Mouse (Mus musculus): ENCODE measurements around the gene Prss44. TPM values are rescaled to one million over a fixed set of nuclear protein-coding genes. Genes with fewer than 3 reads are reported as not detected.

The Prss44 gene
- total and polyA plus RNA-seq, 2 experiments from 2014 or later, result not detected

DNA sequence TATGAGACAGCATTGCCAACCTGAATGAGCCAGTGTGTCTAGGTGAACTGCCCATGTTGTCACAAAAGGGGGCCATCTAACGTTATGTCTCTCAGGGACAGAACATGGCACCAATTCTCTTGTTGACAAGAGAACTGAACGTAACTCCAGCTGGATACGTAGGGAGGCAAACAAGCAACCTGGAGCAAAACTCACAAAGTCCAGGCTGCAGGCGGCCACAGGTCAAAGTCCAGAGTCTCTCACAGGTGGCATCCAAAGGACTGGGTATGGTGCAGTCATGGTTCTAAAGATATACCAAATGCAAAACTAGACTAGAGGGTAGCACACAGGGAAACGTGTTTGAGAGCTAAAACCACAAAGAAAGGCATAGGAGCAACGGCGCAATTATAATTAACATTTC lies 7.6 kb downstream of the Prss44 start:
- Histone ChIP-seq H3K4me3 (ENCODE audit: low read depth, low read length) (no peak overlapping the region), H3K27me3 (ENCODE audit: insufficient read depth, low read length) (no peaks in the 10 kb centered on the region), H3K9ac (replicated peaks; ENCODE audit: low read length, poor library complexity, severe bottlenecking) (no peak overlapping the region), H3K36me3 (ENCODE audit: insufficient read depth, low read length) (no peaks in the 10 kb centered on the region), H3K9me3 (ENCODE audit: low read length) (no peaks in the 10 kb centered on the region), H3K4me1 (ENCODE audit: insufficient read depth, low read length) (no peaks in the 10 kb centered on the region), H3K27ac (ENCODE audit: low read depth, low read length) (no peak overlapping the region), H3K4me2 (ENCODE audit: low read depth, low read length, poor library complexity, severe bottlenecking) (no peak overlapping the region)
- ATAC-seq (ENCODE audit: low FRiP score), result no peak
- WGBS, result 87% methylated on average over 7 of the region's 7 CpGs
- DNase-seq (ENCODE audit: low spot score), result no peak
- no peak for TF ChIP-seq CTCF (IDR thresholded peaks at IDR 0.05)

- Histone ChIP-seq H3K27ac (ENCODE audit: low read depth, low read length) (no peak overlapping the region), H3K4me2 (ENCODE audit: low read depth, low read length, poor library complexity, severe bottlenecking) (no peak overlapping the region), H3K4me3 (ENCODE audit: low read depth, low read length) (no peak overlapping the region), H3K4me1 (ENCODE audit: insufficient read depth, low read length) (no peaks in the 10 kb centered on the region), H3K9ac (replicated peaks; ENCODE audit: low read length, poor library complexity, severe bottlenecking) (no peak overlapping the region), H3K27me3 (ENCODE audit: insufficient read depth, low read length) (no peaks in the 10 kb centered on the region), H3K9me3 (ENCODE audit: low read length) (no peaks in the 10 kb centered on the region), H3K36me3 (ENCODE audit: insufficient read depth, low read length) (no peaks in the 10 kb centered on the region)
- no peak for TF ChIP-seq CTCF (IDR thresholded peaks at IDR 0.05)
- 80% methylated on average over 4 of the region's 4 CpGs for WGBS
- no peak for ATAC-seq (ENCODE audit: low FRiP score)
- DNase-seq (ENCODE audit: low spot score), result peak; percentile 41
Measured at GRCm38 (mm10) chr9:110825426-110825825, 11.6 kb downstream of the Prss44 start.

GRCm38 (mm10) chr9:110825832-110826231 lies 12.0 kb downstream of the Prss44 start:
- DNase-seq (ENCODE audit: low spot score), result no peak
- Histone ChIP-seq H3K4me3 (ENCODE audit: low read depth, low read length) (no peak overlapping the region), H3K27ac (ENCODE audit: low read depth, low read length) (no peak overlapping the region), H3K27me3 (ENCODE audit: insufficient read depth, low read length) (no peaks in the 10 kb centered on the region), H3K36me3 (ENCODE audit: insufficient read depth, low read length) (no peaks in the 10 kb centered on the region), H3K4me2 (ENCODE audit: low read depth, low read length, poor library complexity, severe bottlenecking) (no peak overlapping the region), H3K9ac (replicated peaks; ENCODE audit: low read length, poor library complexity, severe bottlenecking) (no peak overlapping the region), H3K4me1 (ENCODE audit: insufficient read depth, low read length) (no peaks in the 10 kb centered on the region), H3K9me3 (ENCODE audit: low read length) (no peaks in the 10 kb centered on the region)
- 69% methylated on average over 7 of the region's 7 CpGs for WGBS
- ATAC-seq (ENCODE audit: low FRiP score), result no peak
- no peak for TF ChIP-seq CTCF (IDR thresholded peaks at IDR 0.05)

DNA sequence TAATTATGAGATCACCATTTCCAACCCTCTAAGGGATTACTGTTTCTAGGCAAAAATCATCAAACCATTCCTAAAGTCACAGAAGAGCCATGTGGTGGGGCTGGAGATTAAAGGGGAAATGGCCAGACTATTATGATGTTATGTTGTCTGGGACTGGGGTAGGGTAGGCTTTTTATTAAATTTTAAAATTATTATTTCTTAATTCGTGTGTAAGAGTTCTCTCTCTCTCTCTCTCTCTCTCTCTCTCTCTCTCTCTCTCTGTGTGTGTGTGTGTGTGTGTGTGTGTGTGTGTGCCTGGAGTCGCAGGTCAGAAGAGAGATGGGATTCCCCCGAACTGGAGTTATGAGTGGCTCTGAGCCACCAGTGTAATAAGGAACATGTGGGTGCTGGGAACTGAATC lies 12.6 kb downstream of the Prss44 start, which contains the start of gene Prss43:
Prss43 (plus strand) TSS at position 301 of the 400 bp plus-strand sequence.
- no peak for ATAC-seq (ENCODE audit: low FRiP score)

DNA sequence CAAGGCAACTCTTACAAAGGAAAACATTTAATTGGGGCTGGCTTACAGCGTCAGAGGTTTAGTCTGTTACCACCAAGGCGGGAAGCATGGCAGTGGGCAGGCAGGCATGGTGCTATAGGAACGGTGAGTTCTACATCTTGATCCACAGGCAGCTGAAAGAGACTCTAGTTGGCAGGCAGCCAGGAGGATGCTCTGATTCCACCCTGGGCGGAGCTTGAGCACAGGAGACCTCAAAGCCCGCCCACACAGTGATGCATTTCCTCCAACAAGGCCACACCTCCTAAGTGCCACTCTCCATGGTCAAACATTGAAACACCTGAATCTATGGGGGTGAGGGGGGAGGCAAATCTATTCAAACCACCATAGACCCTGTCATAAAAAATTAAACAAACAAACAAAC lies 19.2 kb downstream of the Prss44 start:
- H3K9ac ChIP-seq (replicated peaks; ENCODE audit: low read length, poor library complexity, severe bottlenecking), result no peak overlapping the region
- no peak for TF ChIP-seq CTCF (IDR thresholded peaks at IDR 0.05)
- DNase-seq (ENCODE audit: low spot score) (no peak), ATAC-seq (ENCODE audit: low FRiP score) (no peak)
- no peaks in the 10 kb centered on the region for H3K9me3 ChIP-seq (ENCODE audit: low read length)
- WGBS, result 70% methylated on average over 5 of the region's 5 CpGs
- H3K36me3 ChIP-seq (ENCODE audit: insufficient read depth, low read length), result no peaks in the 10 kb centered on the region
- no peak overlapping the region for H3K27ac ChIP-seq (ENCODE audit: low read depth, low read length)
- no peak overlapping the region for H3K4me3 ChIP-seq (ENCODE audit: low read depth, low read length)
- H3K27me3 ChIP-seq (ENCODE audit: insufficient read depth, low read length), result no peaks in the 10 kb centered on the region
- H3K4me1 ChIP-seq (ENCODE audit: insufficient read depth, low read length), result no peaks in the 10 kb centered on the region
- no peak overlapping the region for H3K4me2 ChIP-seq (ENCODE audit: low read depth, low read length, poor library complexity, severe bottlenecking)

More for the DNA sequence above, 12.6 kb downstream of the Prss44 start, which contains the start of gene Prss43:
- Histone ChIP-seq H3K9ac (replicated peaks; ENCODE audit: low read length, poor library complexity, severe bottlenecking) (no peak within 1 kb of the TSS), H3K4me3 (ENCODE audit: low read depth, low read length) (no peak within 1 kb of the TSS), H3K27me3 (ENCODE audit: insufficient read depth, low read length) (no peaks in the 10 kb centered on the region), H3K4me2 (ENCODE audit: low read depth, low read length, poor library complexity, severe bottlenecking) (no peak within 1 kb of the TSS), H3K27ac (ENCODE audit: low read depth, low read length) (no peak within 1 kb of the TSS), H3K9me3 (ENCODE audit: low read length) (no peaks in the 10 kb centered on the region), H3K4me1 (ENCODE audit: insufficient read depth, low read length) (no peaks in the 10 kb centered on the region), H3K36me3 (ENCODE audit: insufficient read depth, low read length) (no peaks in the 10 kb centered on the region)
- 86% methylated on average over 3 of the region's 3 CpGs for WGBS
- no peak for TF ChIP-seq CTCF (IDR thresholded peaks at IDR 0.05)
- no peak for DNase-seq (ENCODE audit: low spot score)

GRCm38 (mm10) chr9:110834411-110834810 lies 20.6 kb downstream of the Prss44 start, which contains the start of gene Prss45:
Gene Prss45 (plus strand): TSS chr9:110834588.
- DNase-seq (ENCODE audit: low spot score) (no peak), ATAC-seq (ENCODE audit: low FRiP score) (no peak)
- H3K9ac ChIP-seq (replicated peaks; ENCODE audit: low read length, poor library complexity, severe bottlenecking), result no peak within 1 kb of the TSS
- H3K27ac ChIP-seq (ENCODE audit: low read depth, low read length), result no peak within 1 kb of the TSS
- no peaks in the 10 kb centered on the region for H3K27me3 ChIP-seq (ENCODE audit: insufficient read depth, low read length)
- 71% methylated on average over 19 of the region's 19 CpGs for WGBS
- no peaks in the 10 kb centered on the region for H3K9me3 ChIP-seq (ENCODE audit: low read length)
- no peak within 1 kb of the TSS for H3K4me2 ChIP-seq (ENCODE audit: low read depth, low read length, poor library complexity, severe bottlenecking)
- H3K4me3 ChIP-seq (ENCODE audit: low read depth, low read length), result no peak within 1 kb of the TSS
- no peak for TF ChIP-seq CTCF (IDR thresholded peaks at IDR 0.05)
- H3K36me3 ChIP-seq (ENCODE audit: insufficient read depth, low read length), result no peaks in the 10 kb centered on the region
- H3K4me1 ChIP-seq (ENCODE audit: insufficient read depth, low read length), result no peaks in the 10 kb centered on the region
